Mouse (Mus musculus) kidney, embryonic 14.5 days (tissue): ENCODE measurements around the gene Rab10. TPM values are rescaled to one million over a fixed set of nuclear protein-coding genes. Genes with fewer than 3 reads are reported as not detected.

Source experiments
- ATAC-seq: fragments of 200-750 bp; cut with Nextera tagmentation; 2 replicates; pipeline ENCODE4 v1.8.0; 2017; ENCODE audit warnings: moderate number of reproducible peaks, mild to moderate bottlenecking, moderate TSS enrichment, moderate library complexity; ENCODE audit not compliant: low FRiP score, low TSS enrichment
- H3K27ac ChIP-seq: fragments of 300-500 bp; sonication (generic); 2 replicates; pipeline ENCODE4 v1.5.1; 2014; ENCODE audit warnings: low read depth, mild to moderate bottlenecking, low read length, moderate library complexity, mixed read lengths
- H3K27me3 ChIP-seq: fragments of 300-500 bp; sonication (generic); 2 replicates; pipeline ENCODE4 v1.6.1; 2014; ENCODE audit warnings: mild to moderate bottlenecking, low read length; ENCODE audit not compliant: control insufficient read depth, insufficient read depth
- H3K36me3 ChIP-seq: fragments of 300-500 bp; sonication (generic); 2 replicates; pipeline ENCODE4 v1.6.1; 2014; ENCODE audit warnings: low read length, mixed read lengths; ENCODE audit not compliant: control insufficient read depth, insufficient read depth
- H3K4me1 ChIP-seq: fragments of 300-500 bp; sonication (generic); 2 replicates; pipeline ENCODE4 v1.6.1; 2014; ENCODE audit warnings: low read length, mixed read lengths; ENCODE audit not compliant: control insufficient read depth, insufficient read depth
- H3K4me2 ChIP-seq: fragments of 300-500 bp; sonication (generic); replicated peaks from 2 replicates; pipeline ENCODE4 v1.6.1; 2014; ENCODE audit warnings: low read depth, mild to moderate bottlenecking, low read length
- H3K4me3 ChIP-seq: fragments of 300-500 bp; sonication (generic); 2 replicates; pipeline ENCODE4 v1.5.1; 2014; ENCODE audit warnings: mild to moderate bottlenecking, low read length
- H3K9ac ChIP-seq: fragments of 300-500 bp; sonication (generic); 2 replicates; pipeline ENCODE4 v1.6.1; 2014; ENCODE audit warnings: low read depth, mild to moderate bottlenecking, low read length, moderate library complexity
- H3K9me3 ChIP-seq: fragments of 300-500 bp; sonication (generic); 2 replicates; pipeline ENCODE4 v1.6.1; 2016; ENCODE audit warnings: low read length; ENCODE audit not compliant: control insufficient read depth
- WGBS: fragments of 180-500 bp; shearing (Covaris S2); extraction: QIAGEN DNeasy Blood & Tissue Kit; methylation state at CpG from one replicate; pipeline ENCODE4 v1.1.7; 2014; 5-methylcytosine and 5-hydroxymethylcytosine counted together
- polyA plus RNA-seq: library from polyadenylated mRNA; unstranded; fragments of >200 nt; fragmentation: Nextera tagmentation; extraction: Ambion mirVana; gene quantifications from 2 replicates; pipeline ENCODE4 v1.2.1, GENCODE M21; 2014

The Rab10 gene
- polyA plus RNA-seq, 1 experiment from 2014 or later: 84.5 TPM

DNA sequence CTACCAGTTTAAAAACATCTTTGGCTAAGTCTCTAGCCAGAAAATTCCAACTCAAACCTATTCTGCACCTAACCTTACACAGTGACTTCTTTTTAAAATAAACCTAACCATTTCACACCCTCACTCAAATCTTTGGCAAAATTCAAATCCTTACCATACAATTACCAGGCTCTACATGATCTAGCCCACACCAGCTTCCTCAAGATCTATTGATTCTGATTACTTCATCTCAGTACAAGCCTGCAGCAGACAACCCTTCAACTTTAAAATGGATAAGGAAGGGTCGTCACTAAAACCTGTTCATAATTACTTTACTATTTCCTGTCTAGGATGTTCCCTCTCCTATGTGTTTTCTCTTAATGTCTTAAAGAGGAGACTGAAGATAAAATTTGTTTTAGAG is 23.9 kb downstream of the Rab10 start:
- 72% methylated on average over 1 of the region's 1 CpGs for WGBS
- H3K9me3 ChIP-seq: no peaks in the 10 kb centered on the region
- no peak for ATAC-seq
- H3K27me3 ChIP-seq: no peaks in the 10 kb centered on the region
- H3K27ac ChIP-seq: no peak overlapping the region
- no peak overlapping the region for H3K4me3 ChIP-seq
- peaks cover 3% of the 10 kb centered on the region; the same call in 1 of the 2 replicates for H3K36me3 ChIP-seq
- H3K4me2 ChIP-seq: no peak overlapping the region
- H3K9ac ChIP-seq: no peak overlapping the region
- H3K4me1 ChIP-seq: no peaks in the 10 kb centered on the region

DNA sequence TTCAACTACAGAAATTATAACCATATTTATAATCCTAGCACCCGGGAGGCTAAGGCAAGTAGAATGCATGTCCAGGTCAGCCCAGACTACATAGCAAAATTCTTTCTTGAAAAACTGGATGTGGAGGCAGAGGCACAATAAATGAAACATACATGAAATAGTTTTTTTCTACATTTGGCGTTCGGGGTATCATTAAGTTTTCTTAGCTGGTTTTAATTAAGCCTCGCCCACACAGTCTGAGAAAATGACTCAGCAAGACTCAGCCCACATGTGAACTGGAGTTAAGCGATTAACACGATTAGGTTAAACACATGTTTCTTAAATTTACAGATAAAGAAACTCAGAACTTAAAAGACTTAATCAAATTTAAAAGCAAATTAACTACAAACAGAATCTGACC is 24.4 kb downstream of the Rab10 start:
- H3K9ac ChIP-seq: no peak overlapping the region
- ATAC-seq: no peak
- 83% methylated on average over 6 of the region's 6 CpGs for WGBS
- H3K27ac ChIP-seq: no peak overlapping the region
- H3K36me3 ChIP-seq: no peaks in the 10 kb centered on the region
- H3K4me2 ChIP-seq: no peak overlapping the region
- no peaks in the 10 kb centered on the region for H3K9me3 ChIP-seq
- no peaks in the 10 kb centered on the region for H3K27me3 ChIP-seq
- no peak overlapping the region for H3K4me3 ChIP-seq
- no peaks in the 10 kb centered on the region for H3K4me1 ChIP-seq

DNA sequence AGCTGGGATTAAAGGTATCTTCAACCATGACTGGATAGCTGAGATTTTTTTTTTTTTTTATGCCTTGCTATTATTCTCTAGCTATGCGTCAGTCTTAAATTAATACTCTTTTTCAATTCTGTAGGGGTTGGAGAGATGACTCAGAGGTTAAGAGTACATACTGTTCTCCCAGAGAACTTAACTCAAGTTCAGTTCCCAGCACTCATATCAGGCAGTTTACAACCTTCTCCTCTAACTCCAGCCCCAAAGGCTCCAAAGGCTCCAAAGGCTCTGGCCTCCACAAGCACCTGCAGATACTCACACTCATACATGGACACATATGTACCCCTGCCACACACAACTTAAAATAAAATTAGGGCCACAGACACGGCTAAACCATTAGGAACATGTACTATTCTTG is 25.3 kb downstream of the Rab10 start:
- Histone ChIP-seq H3K36me3 (no peaks in the 10 kb centered on the region), H3K4me1 (no peaks in the 10 kb centered on the region), H3K27me3 (no peaks in the 10 kb centered on the region), H3K4me3 (no peak overlapping the region), H3K27ac (no peak overlapping the region), H3K4me2 (no peak overlapping the region), H3K9ac (no peak overlapping the region), H3K9me3 (no peaks in the 10 kb centered on the region)
- no peak for ATAC-seq
- WGBS: 85% methylated on average over 2 of the region's 2 CpGs

DNA sequence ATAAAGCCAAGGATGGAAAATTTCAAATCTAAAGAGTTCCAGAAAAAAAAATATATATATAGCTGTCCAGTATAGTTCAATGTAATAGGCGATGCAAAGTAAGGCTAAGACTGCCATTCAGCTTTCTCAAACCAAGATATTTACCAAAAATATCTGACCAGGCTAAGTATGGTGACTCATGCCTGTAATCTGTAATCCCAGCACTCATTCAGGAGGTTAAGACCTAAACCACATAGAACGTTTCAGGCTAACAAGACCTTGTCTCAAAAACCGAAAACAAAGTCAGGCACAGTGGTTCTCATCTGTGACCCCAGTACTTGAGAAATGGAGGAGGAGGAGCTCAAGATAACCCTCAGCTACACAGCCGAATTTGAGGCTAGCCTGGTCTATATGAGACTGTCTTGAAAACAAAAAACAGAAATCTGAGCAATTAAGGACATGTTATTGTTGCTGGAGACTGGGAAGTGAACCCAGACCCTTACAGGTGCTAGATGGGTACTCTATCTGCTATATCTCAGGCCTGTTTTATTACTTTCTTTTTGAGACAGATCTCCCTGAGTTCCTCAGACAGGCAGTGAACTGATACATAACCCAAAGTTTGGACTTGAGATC is 25.8 kb downstream of the Rab10 start:
- 85% methylated on average over 4 of the region's 4 CpGs for WGBS
- no peak for ATAC-seq
- no peaks in the 10 kb centered on the region for H3K9me3 ChIP-seq
- no peak overlapping the region for H3K9ac ChIP-seq
- no peaks in the 10 kb centered on the region for H3K36me3 ChIP-seq
- H3K27me3 ChIP-seq: no peaks in the 10 kb centered on the region
- no peak overlapping the region for H3K4me2 ChIP-seq
- H3K4me1 ChIP-seq: no peaks in the 10 kb centered on the region
- H3K4me3 ChIP-seq: no peak overlapping the region
- H3K27ac ChIP-seq: no peak overlapping the region

DNA sequence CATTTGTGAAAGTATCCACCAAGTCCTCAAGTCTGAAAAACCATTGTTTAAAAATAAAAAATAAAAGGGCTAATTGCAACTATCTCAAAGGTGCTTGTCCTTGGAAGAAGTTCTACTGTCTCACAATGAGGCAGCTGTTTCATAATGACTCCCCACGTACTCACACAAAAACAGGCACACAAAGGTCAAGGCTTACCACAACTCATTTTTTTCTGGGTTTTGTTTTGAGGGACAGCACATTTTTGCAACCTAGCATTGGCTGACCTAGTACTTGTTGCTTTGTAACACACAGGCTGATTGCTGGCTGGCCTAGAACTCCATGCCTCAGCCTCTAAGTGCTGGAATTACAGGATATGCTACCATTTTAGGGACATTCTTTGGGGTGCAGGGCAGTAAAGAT is 26.8 kb downstream of the Rab10 start:
- Histone ChIP-seq H3K9me3 (no peaks in the 10 kb centered on the region), H3K4me2 (no peak overlapping the region), H3K27me3 (no peaks in the 10 kb centered on the region), H3K4me1 (no peaks in the 10 kb centered on the region), H3K36me3 (no peaks in the 10 kb centered on the region), H3K4me3 (no peak overlapping the region), H3K27ac (no peak overlapping the region), H3K9ac (no peak overlapping the region)
- 61% methylated on average over 1 of the region's 1 CpGs for WGBS
- ATAC-seq: no peak

DNA sequence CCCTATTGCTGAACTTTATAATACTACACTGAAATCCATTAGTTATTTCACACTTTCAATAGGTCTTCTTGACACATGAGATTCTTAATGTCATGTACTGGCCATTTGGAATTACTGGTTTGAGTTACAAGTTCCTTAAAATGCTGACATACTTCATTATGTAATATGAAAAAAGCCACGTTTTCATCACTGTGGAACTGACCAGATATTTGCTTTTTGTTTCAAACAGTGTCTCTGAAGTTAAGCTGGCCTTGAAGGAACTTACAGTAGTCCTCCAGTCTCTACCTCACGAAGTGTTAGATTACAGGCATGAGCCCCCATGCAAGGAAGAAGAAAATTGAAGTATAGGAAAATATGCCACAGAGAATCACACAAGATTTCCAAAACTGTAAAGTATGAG is 27.2 kb downstream of the Rab10 start:
- Histone ChIP-seq H3K9ac (no peak overlapping the region), H3K36me3 (no peaks in the 10 kb centered on the region), H3K4me2 (no peak overlapping the region), H3K4me3 (no peak overlapping the region), H3K27ac (no peak overlapping the region), H3K4me1 (no peaks in the 10 kb centered on the region), H3K9me3 (no peaks in the 10 kb centered on the region), H3K27me3 (no peaks in the 10 kb centered on the region)
- ATAC-seq: no peak
- 86% methylated on average over 2 of the region's 2 CpGs for WGBS

DNA sequence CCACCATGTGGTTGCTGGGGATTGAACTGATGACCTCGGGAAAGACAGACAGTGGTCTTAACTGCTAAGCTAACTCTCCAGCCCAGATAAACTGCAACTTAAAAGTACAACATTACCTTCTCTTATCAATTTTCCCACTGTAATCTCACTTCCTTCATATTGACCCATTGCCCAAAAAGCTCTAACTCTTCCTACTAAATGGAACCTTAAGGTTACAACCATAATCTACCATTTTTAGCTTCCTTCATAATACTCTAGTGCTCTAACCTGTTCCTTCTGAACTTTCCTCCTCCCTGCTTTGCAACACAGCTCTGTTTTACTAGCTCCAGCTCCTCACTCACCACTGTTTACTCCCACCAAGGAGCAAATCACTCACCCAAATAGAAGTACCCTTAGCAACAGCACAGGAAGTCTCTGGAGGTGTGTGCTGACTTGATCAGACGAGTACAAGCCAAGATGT is 30.9 kb downstream of the Rab10 start:
- H3K9me3 ChIP-seq: no peaks in the 10 kb centered on the region
- H3K27ac ChIP-seq: no peak overlapping the region
- no peaks in the 10 kb centered on the region for H3K27me3 ChIP-seq
- no peaks in the 10 kb centered on the region for H3K4me1 ChIP-seq
- no peak for ATAC-seq
- no peaks in the 10 kb centered on the region for H3K36me3 ChIP-seq
- no peak overlapping the region for H3K9ac ChIP-seq
- no peak overlapping the region for H3K4me3 ChIP-seq
- 72% methylated on average over 2 of the region's 2 CpGs for WGBS
- no peak overlapping the region for H3K4me2 ChIP-seq

DNA sequence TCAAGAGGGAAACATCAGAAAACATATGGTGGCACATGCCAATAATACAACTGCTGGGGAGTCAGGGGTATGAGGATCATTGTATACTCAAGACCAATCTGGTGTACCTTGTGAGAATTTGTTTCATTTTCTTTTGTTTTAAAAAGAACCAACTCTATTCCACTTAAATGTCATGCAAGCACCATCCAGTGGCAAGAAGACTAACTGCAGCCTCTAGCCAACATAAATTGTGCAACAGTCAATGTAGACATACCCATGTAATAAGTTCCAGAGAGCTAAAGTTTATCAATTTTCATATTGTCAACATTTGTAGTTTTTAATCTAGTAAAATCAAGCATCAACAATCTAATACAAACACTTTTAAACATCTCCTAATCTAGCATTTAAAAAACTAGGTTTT is 39.0 kb downstream of the Rab10 start:
- H3K4me1 ChIP-seq: no peaks in the 10 kb centered on the region
- no peak overlapping the region for H3K4me3 ChIP-seq
- no peak overlapping the region for H3K9ac ChIP-seq
- H3K27me3 ChIP-seq: no peaks in the 10 kb centered on the region
- H3K27ac ChIP-seq: no peak overlapping the region
- H3K36me3 ChIP-seq: no peaks in the 10 kb centered on the region
- no peak for ATAC-seq
- no peak overlapping the region for H3K4me2 ChIP-seq
- H3K9me3 ChIP-seq: no peaks in the 10 kb centered on the region

DNA sequence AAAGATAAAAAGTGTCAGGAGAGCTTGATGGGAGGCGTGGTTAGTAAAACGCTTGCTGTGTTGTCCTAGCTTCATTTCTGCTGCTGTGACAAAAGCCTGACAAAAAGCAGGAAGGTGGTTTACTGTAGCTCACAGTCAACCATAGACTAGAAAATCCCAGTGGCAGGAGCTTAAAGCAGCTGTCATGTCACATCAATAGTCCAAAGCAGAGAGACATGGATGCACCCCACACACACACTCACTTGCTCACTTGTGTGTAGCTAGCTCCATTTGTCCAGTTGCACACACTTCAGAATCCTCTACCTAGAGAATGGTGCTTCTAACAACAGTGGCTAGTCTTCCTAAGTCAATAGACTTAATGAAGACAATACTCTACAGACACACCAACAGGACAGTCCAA is 42.4 kb downstream of the Rab10 start:
- H3K27me3 ChIP-seq: no peaks in the 10 kb centered on the region
- no peak overlapping the region for H3K9ac ChIP-seq
- no peak overlapping the region for H3K4me3 ChIP-seq
- 98% methylated on average over 2 of the region's 2 CpGs for WGBS
- no peaks in the 10 kb centered on the region for H3K4me1 ChIP-seq
- no peak overlapping the region for H3K27ac ChIP-seq
- H3K9me3 ChIP-seq: no peaks in the 10 kb centered on the region
- no peak for ATAC-seq
- no peak overlapping the region for H3K4me2 ChIP-seq
- H3K36me3 ChIP-seq: no peaks in the 10 kb centered on the region
